Mouse (Mus musculus) bone marrow macrophage, adult 2 months (primary cell): ENCODE measurements around the gene 1810062G17Rik. TPM values are rescaled to one million over a fixed set of nuclear protein-coding genes. Genes with fewer than 3 reads are reported as not detected.

Experiments
- H3K27ac ChIP-seq: 2 replicates; pipeline ENCODE4 v1.5.1; 2012; ENCODE audit warnings: low read depth, low read length; ENCODE audit not compliant: insufficient read depth
- H3K4me1 ChIP-seq: 2 replicates; pipeline ENCODE4 v1.6.1; 2012; ENCODE audit warnings: low read length; ENCODE audit not compliant: control insufficient read depth, insufficient read depth
- H3K4me3 ChIP-seq: 2 replicates; pipeline ENCODE4 v1.5.1; 2012; ENCODE audit warnings: mild to moderate bottlenecking, low read length, moderate library complexity; ENCODE audit not compliant: insufficient read depth
- CTCF ChIP-seq: IDR thresholded peaks from 2 replicates; pipeline ENCODE4 v1.5.1; 2012; ENCODE audit warnings: low read depth, mild to moderate bottlenecking, low read length, moderate library complexity
- POLR2A ChIP-seq: IDR thresholded peaks from 2 replicates; pipeline ENCODE4 v1.6.1; 2012; ENCODE audit warnings: mild to moderate bottlenecking, low read depth, low read length, borderline replicate concordance
- polyA plus RNA-seq: library from polyadenylated mRNA; stranded (reverse); fragments of >200 nt; gene quantifications from 2 replicates; pipeline ENCODE4 v1.2.4, GENCODE M21; 2012; ENCODE audit not compliant: missing spikeins, insufficient read depth, insufficient read length

1810062G17Rik gene
- polyA plus RNA-seq, 1 experiment, result not detected

- H3K4me1 ChIP-seq, result peaks cover 9% of the 10 kb centered on the region
- no peak overlapping the region for H3K4me3 ChIP-seq
- TF ChIP-seq CTCF, result no peak
- no peak for TF ChIP-seq POLR2A
Observed at GRCm38 (mm10) chr3:36455124-36455523, 20.6 kb upstream of the 1810062G17Rik start.

GRCm38 (mm10) chr3:36455566-36455965 lies 20.2 kb upstream of the 1810062G17Rik start:
- H3K4me1 ChIP-seq, result peaks cover 5% of the 10 kb centered on the region
- TF ChIP-seq POLR2A, result no peak
- TF ChIP-seq CTCF, result no peak
- no peak overlapping the region for H3K4me3 ChIP-seq
- H3K27ac ChIP-seq, result no peak overlapping the region

More at GRCm38 (mm10) chr3:36455124-36455523, 20.6 kb upstream of the 1810062G17Rik start:
- H3K27ac ChIP-seq, result no peak overlapping the region

GRCm38 (mm10) chr3:36460717-36461116 lies 15.0 kb upstream of the 1810062G17Rik start:
- no peak overlapping the region for H3K4me3 ChIP-seq
- TF ChIP-seq POLR2A (no peak), CTCF (no peak)
- H3K4me1 ChIP-seq, result peaks cover 4% of the 10 kb centered on the region; the same call in 1 of the 2 replicates
- no peak overlapping the region for H3K27ac ChIP-seq

GRCm38 (mm10) chr3:36461819-36462218 lies 13.9 kb upstream of the 1810062G17Rik start:
- TF ChIP-seq CTCF (no peak), POLR2A (no peak)
- Histone ChIP-seq H3K4me3 (no peak overlapping the region), H3K4me1 (peaks cover 12% of the 10 kb centered on the region), H3K27ac (no peak overlapping the region)

GRCm38 (mm10) chr3:36462348-36462747 lies 13.4 kb upstream of the 1810062G17Rik start:
- peaks cover 17% of the 10 kb centered on the region for H3K4me1 ChIP-seq
- no peak overlapping the region for H3K27ac ChIP-seq
- no peak overlapping the region for H3K4me3 ChIP-seq
- TF ChIP-seq POLR2A (no peak), CTCF (no peak)

- TF ChIP-seq POLR2A, result no peak
- TF ChIP-seq CTCF, result no peak
- peaks cover 36% of the 10 kb centered on the region for H3K4me1 ChIP-seq
- H3K4me3 ChIP-seq, result no peak overlapping the region
- H3K27ac ChIP-seq, result no peak overlapping the region
Observed at GRCm38 (mm10) chr3:36465538-36465937, 10.2 kb upstream of the 1810062G17Rik start.

- Histone ChIP-seq H3K27ac (peak overlapping the region; percentile 32), H3K4me1 (peaks cover 45% of the 10 kb centered on the region), H3K4me3 (peak overlapping the region; percentile 2; the same call in 1 of the 2 replicates)
- TF ChIP-seq POLR2A (no peak), CTCF (no peak)
Observed at GRCm38 (mm10) chr3:36467632-36468031, 8.1 kb upstream of the 1810062G17Rik start.

- H3K4me1 ChIP-seq, result peaks cover 51% of the 10 kb centered on the region
- TF ChIP-seq CTCF, result no peak
- no peak for TF ChIP-seq POLR2A
- H3K4me3 ChIP-seq, result no peak overlapping the region
- H3K27ac ChIP-seq, result no peak overlapping the region; the same call in 1 of the 2 replicates
Observed at GRCm38 (mm10) chr3:36468871-36469270, 6.9 kb upstream of the 1810062G17Rik start.

- Histone ChIP-seq H3K4me1 (peaks cover 50% of the 10 kb centered on the region), H3K27ac (no peak overlapping the region), H3K4me3 (no peak overlapping the region)
- TF ChIP-seq CTCF (no peak), POLR2A (no peak)
Observed at GRCm38 (mm10) chr3:36471856-36472255, 3.9 kb upstream of the 1810062G17Rik start.

GRCm38 (mm10) chr3:36473222-36473621 lies 2.5 kb upstream of the 1810062G17Rik start:
- no peak for TF ChIP-seq POLR2A
- no peak for TF ChIP-seq CTCF
- Histone ChIP-seq H3K4me3 (peak overlapping the region; percentile 44), H3K27ac (peak overlapping the region; percentile 11; the same call in 1 of the 2 replicates)

More at GRCm38 (mm10) chr3:36473222-36473621, 2.5 kb upstream of the 1810062G17Rik start:
- peaks cover 40% of the 10 kb centered on the region for H3K4me1 ChIP-seq
